Mouse (Mus musculus): ENCODE data around the gene Slc44a2. TPM values are rescaled to one million over a fixed set of nuclear protein-coding genes. Genes with fewer than 3 reads are reported as not detected.
A peak's percentile ranks its signal among the peaks of the same experiment; 100 is the strongest.
"Not testable (repeated sequence)": the region's sequence is repeated elsewhere in the genome, so short reads cannot be mapped to it uniquely, and the experiment has no call there.

Slc44a2 gene
- polyA plus RNA-seq, 2 experiments from 2014 or later: 242 to 364 TPM

DNA sequence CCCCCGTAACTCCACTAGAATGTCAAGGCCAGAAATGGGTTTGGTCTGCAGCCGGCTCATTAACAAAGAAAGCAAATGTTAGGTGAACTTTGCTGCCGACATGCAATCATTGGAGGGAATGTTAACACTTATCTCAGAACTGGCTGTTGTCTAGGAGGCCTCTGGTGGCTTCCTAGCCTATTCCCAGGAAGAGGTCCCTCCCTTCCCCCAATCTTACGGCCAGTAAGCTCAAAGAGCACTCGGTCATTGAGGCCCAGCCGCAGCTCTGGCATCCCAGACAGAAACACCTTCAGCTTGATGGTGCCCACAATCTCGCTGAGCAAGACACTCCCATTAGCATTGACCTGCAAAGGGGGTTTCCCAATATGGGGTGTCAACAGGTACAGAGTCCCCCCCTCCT, 15.4 kb upstream of the Slc44a2 start:
- ATAC-seq: no peak

DNA sequence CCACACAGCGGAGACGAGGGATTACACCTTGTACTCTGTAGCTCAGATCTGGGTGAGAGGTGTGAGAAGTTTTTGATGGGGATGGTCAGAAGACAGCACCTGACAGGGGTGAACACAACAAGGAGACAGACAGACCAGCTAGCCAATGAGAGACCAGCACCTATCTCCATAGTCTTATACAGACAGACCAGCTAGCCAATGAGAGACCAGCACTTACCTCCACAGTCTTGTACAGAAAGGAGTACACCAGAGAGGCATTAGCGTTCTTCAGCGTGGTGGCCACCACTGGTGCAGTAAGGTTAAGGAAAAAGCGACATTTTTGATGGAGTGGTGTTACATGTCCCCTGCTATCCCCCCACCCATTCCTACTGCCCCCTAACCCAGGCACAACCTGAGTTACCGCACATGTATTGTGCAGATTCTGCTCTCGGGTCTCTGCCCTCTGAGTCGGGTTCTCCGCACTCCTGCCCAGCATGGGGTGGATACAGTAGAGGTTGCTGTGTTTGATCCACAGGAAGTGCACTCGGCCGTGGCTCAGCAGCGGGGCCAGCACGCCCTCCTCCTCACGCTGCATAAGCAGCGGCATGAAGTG, 11.3 kb upstream of the Slc44a2 start:
- ATAC-seq: peak; percentile 95

GRCm38 (mm10) chr9:21311695-21312094, 8.8 kb upstream of the Slc44a2 start:
- ATAC-seq: no peak

- ATAC-seq: no peak
Measured at GRCm38 (mm10) chr9:21312134-21312533, 8.4 kb upstream of the Slc44a2 start, which contains the start of gene Ap1m2. TSS of gene Ap1m2 (minus strand) at chr9:21312337.

DNA sequence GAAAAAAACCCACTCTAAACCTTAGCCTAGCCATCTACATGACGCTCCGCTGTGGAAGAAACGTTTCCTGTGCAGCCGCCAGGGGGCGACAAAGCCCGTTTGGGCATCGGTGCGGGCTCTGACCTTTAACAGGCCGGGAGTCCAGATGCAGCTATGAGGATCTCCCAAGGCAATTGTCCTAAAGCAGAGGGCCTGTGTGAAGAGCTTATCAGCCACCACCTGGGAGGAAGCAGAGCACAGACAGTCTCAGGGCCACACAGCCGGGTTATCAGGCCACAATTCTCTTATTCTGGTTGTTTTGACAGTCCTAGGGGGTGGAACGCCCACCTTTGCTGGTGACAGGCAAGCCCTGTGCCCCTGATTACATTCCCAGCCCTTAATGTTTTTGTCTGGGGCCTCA, 7.1 kb upstream of the Slc44a2 start:
- peak; percentile 24 for ATAC-seq

DNA sequence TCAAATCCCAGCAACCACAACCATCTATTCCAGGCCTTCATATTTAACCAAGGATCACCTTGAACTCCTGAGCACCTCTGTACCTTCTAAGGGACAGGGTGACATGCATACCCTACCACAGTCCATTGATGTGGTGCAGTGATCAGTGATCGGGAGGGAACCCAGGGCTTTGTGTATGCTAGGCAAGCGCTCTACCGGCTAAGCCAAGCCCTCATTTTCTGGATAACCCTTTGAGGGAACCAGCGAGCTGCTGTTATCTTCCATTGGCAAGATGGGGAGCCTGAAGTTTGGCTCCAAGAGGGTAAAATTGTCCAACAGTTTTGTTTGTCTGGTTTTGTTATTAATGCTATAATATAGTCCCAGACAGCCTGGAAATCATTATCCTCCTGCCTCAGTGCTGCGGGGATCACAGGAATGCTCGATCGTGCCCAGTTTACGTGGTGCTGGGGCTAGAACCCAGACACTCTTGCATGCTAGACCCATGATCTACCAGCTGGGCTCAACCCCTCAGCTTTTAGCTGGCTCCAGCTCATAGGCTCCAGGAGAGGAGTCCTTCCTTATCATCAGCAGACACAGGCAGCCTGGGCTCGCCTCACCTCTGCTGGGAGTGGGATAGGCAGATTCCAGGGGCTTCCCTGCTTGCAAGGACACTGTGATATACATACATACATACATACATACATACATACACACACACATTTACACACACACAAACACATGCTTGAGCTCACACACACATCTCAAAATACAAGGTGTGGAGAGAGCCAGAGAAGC, 5.9 kb upstream of the Slc44a2 start:
- no peak for ATAC-seq

DNA sequence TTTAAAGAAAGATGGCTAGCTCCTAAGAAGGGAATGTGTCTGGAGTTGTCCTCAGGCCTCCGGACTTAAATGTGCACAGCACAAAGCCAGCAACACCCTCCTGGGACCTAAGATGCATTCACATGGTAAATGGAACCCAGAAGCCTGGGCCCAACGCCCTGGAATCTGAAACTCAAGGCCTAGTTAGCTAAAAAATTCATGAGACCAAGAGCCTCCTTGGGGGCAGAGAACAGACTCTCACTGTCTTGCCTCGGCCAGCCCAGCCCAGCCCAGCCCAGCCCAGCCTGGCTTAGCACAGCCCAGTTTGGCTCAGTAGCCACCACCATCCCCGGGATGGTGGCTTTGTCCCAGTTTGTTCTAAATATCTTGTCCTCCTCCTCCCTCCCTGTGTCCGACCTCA, 5.1 kb upstream of the Slc44a2 start:
- no peak for ATAC-seq

- ATAC-seq: peak; percentile 49
Measured at GRCm38 (mm10) chr9:21316696-21317095, 3.8 kb upstream of the Slc44a2 start.

- ATAC-seq: no peak
Measured at GRCm38 (mm10) chr9:21318792-21319191, 1.7 kb upstream of the Slc44a2 start.

DNA sequence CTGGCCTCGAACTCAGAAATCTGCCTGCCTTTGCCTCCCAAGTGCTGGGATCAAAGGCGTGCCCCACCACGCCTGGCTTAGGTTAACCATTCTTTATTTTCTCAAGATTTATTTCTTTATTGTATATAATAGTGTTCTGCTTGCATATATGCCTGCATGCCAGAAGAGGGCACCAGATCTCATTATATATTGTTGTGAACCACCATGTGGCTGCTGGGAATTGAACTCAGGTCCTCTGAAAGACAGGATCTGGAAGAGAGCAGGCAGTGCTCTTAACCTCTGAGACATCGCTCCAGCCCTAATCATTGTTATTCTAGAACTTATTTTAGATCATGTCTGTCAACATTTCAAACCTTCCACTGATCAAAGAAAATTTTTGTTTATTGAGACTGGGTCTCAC, 995 bp upstream of the Slc44a2 start:
- ATAC-seq: no peak

GRCm38 (mm10) chr9:21320280-21320618, 249 bp upstream of the Slc44a2 start:
- ATAC-seq: peak; percentile 24

GRCm38 (mm10) chr9:21321513-21321835, 976 bp downstream of the Slc44a2 start:
- ATAC-seq: peak; percentile 63

DNA sequence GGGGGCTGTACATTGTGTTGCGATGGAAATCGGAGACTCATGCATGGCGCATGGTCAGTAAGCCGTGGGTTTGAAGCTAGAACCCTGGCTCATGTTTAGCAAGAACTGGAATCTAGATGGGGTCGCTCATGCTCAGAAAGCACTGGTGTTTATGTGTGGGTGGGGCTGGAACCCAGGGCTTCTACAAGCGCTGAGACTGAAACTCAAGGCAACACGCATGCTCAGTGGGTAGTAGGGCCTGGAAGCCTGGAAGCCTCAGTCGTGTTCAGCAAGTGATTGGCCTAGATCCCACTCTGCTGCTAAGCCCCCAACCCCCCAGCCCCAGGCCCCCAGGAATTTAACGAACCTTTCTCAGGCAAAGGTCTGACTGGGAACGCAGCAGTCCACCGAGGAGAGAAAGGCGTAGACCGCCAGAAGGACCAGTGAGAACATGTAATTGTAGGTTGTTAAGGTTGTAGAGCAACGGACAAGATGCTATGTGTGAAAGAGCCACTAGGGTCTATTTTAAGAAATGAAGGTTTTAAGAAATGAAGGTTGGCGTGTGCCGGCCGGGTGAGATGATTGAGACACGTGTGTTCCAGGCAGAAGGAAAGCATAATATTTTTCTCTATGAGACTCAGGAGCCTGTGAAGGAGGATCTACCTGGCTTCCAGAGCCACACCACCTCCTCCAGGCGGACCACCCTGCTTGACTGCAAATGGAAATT, 1.9 kb downstream of the Slc44a2 start:
- peak; percentile 32 for ATAC-seq

GRCm38 (mm10) chr9:21322917-21323297, 2.4 kb downstream of the Slc44a2 start:
- not testable (repeated sequence) for ATAC-seq

DNA sequence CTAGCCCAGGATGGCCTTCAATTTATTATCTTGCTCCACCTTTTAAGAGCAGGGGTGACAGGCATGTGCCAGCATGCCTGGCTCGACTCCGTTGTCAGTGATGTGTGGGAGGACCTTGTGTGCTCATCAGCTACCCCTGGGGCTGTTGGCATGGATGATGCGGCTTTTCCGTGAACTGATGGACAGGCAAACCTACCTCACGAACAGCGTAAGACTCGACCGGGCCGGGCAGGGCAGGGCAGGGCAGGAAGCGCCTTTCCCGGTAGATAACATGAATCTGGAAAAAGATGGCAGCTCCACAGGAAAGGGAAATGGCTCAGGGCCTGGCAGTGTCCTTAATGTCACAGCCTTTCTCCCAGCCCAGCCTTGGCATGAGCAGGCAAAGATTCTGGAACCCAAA, 3.8 kb downstream of the Slc44a2 start:
- no peak for ATAC-seq

GRCm38 (mm10) chr9:21327569-21327968, 7.1 kb downstream of the Slc44a2 start:
- ATAC-seq: peak; percentile 8

- peak; percentile 76 for ATAC-seq
Measured at GRCm38 (mm10) chr9:21328041-21328440, 7.5 kb downstream of the Slc44a2 start.

- no peak for ATAC-seq
Measured at GRCm38 (mm10) chr9:21329041-21329440, 8.5 kb downstream of the Slc44a2 start.

DNA sequence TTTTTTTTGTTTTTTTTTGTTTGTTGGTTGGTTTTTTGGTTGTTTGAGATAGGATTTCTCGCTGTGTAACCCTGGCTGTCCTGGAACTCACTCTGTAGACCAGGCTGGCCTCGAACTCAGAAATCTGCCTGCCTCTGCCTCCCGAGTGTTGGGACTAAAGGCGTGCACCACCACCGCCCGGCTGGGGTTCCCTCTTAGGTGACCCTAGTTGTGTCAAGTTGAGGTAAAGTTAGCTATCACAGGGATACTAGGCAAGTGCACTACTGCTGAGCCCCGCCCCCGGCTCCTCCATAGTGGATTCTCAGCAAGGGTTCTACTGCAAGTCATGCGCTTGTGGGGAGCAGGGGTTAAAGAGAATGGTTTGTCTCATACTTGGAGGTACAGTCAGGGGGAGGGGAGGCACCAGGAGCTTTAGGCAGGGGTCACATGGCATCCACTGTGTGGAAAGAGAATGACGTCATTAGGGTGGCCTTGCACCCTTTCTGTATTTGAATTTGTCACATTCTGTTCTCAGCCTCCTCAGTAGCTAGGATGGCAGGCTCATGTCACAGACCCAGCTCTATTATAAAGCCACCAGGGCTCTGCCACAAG, 9.3 kb downstream of the Slc44a2 start:
- ATAC-seq: peak; percentile 13

- no peak for ATAC-seq
Measured at GRCm38 (mm10) chr9:21331365-21332140, 11.1 kb downstream of the Slc44a2 start.

DNA sequence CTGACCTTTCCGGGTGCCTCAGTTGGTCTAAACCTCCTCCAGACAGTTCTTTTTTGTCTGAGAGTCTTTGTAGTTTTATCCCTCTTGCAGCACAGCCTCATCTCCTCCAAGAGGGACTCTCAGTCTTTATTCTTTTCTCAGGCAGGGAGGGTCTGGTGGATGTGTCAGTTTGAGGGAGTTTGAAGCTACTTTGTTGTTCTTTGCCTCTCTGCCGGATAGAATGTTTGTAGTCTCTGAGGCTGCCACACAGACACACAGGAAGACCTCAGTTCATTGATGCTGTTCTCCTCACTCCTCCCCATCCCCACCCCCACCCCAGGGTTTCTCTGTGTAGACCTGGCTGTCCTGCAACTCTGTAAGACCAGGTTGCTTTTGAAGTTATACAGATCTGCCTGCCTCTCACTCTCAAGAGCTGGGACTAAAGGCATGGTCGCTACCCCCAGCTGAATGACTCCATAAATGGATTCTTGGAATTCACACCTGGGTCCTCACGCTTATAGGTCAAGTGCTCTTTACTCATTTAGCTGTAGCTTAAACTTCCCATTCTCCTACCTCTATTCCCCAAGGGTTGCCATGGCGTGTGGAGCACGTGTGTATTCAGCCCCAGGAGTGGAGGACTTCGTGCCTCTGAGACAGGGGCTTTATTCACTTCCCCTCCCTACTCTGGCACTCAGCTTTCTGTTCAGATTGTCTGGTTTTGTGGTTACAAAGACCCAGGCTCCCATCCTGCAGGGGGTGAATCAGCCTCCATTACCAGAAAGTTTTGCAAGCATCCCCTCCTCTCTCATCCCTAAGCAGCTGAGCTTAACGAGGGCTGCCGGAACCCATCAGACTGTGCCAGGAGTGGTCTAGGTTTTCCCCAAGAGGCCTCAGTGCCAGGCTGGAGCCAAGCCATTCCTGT, 11.9 kb downstream of the Slc44a2 start:
- peak; percentile 36 for ATAC-seq

DNA sequence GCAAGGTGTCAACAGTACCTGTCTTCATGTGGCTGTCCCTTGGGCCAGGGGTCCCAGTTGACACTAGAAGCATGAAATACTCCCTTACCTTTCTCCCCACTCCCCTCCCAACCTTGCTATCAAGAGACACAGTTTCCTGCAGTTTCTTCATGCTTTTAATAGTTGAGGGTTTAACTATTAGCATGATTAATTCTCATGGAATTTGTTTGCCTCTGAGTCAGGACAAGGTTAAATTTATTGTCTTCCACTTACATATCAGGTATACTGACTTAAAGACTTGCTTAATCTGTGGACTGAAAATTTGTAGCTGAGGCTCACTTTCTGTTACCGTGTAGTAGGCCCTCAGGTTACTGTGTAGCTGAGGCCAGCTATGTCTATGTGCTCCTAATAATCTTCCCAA, 13.0 kb downstream of the Slc44a2 start:
- ATAC-seq: no peak

All from CD4-positive, CD25-positive, alpha-beta regulatory T cell, adult 4 months (primary cell).